Mouse (Mus musculus) hindbrain, embryonic 16.5 days (tissue): ENCODE measurements around the gene Marc1. TPM values are rescaled to one million over a fixed set of nuclear protein-coding genes. Genes with fewer than 3 reads are reported as not detected.
A peak's percentile ranks its signal among the peaks of the same experiment; 100 is the strongest.

ENCODE experiments used
- ATAC-seq: fragments of 200-750 bp; cut with Nextera tagmentation; 2 replicates; pipeline ENCODE4 v1.8.0; 2017; ENCODE audit warnings: moderate TSS enrichment, moderate library complexity
- H3K27ac ChIP-seq: fragments of 300-500 bp; sonication (generic); 2 replicates; pipeline ENCODE4 v1.5.1; 2014; ENCODE audit warnings: low read depth, mild to moderate bottlenecking, control low read depth, low read length, moderate library complexity
- H3K27me3 ChIP-seq: fragments of 300-500 bp; sonication (generic); replicated peaks from 2 replicates; pipeline ENCODE4 v1.6.1; 2014; ENCODE audit warnings: low read length; ENCODE audit not compliant: control insufficient read depth, insufficient read depth
- H3K36me3 ChIP-seq: fragments of 300-500 bp; sonication (generic); 2 replicates; pipeline ENCODE4 v1.6.1; 2014; ENCODE audit warnings: mild to moderate bottlenecking, low read length, moderate library complexity, mixed read lengths; ENCODE audit not compliant: control insufficient read depth, insufficient read depth
- H3K4me1 ChIP-seq: fragments of 300-500 bp; sonication (generic); 2 replicates; pipeline ENCODE4 v1.6.1; 2014; ENCODE audit warnings: low read depth, low read length; ENCODE audit not compliant: control insufficient read depth, insufficient read depth
- H3K4me2 ChIP-seq: fragments of 300-500 bp; sonication (generic); 2 replicates; pipeline ENCODE4 v1.6.1; 2014; ENCODE audit warnings: mild to moderate bottlenecking, low read length, control low read depth, moderate library complexity
- H3K4me3 ChIP-seq: fragments of 300-500 bp; sonication (generic); 2 replicates; pipeline ENCODE4 v1.5.1; 2014; ENCODE audit warnings: mild to moderate bottlenecking, low read length, control low read depth, moderate library complexity
- H3K9ac ChIP-seq: fragments of 300-500 bp; sonication (generic); 2 replicates; pipeline ENCODE4 v1.6.1; 2014; ENCODE audit warnings: low read depth, mild to moderate bottlenecking, control low read depth, low read length, moderate library complexity
- H3K9me3 ChIP-seq: fragments of 300-500 bp; sonication (generic); 2 replicates; pipeline ENCODE4 v1.6.1; 2014; ENCODE audit warnings: mild to moderate bottlenecking, low read length, moderate library complexity; ENCODE audit not compliant: control insufficient read depth
- WGBS: fragments of 180-500 bp; shearing (Covaris S2); extraction: QIAGEN DNeasy Blood & Tissue Kit; methylation state at CpG from one replicate; pipeline ENCODE4 v1.1.7; 2014; 5-methylcytosine and 5-hydroxymethylcytosine counted together
- polyA plus RNA-seq: library from polyadenylated mRNA; unstranded; fragments of >200 nt; fragmentation: Nextera tagmentation; extraction: Ambion mirVana; gene quantifications from 2 replicates; pipeline ENCODE4 v1.2.1, GENCODE M21; 2015

The Marc1 gene
- polyA plus RNA-seq, 1 experiment from 2014 or later = 0.24 TPM

DNA sequence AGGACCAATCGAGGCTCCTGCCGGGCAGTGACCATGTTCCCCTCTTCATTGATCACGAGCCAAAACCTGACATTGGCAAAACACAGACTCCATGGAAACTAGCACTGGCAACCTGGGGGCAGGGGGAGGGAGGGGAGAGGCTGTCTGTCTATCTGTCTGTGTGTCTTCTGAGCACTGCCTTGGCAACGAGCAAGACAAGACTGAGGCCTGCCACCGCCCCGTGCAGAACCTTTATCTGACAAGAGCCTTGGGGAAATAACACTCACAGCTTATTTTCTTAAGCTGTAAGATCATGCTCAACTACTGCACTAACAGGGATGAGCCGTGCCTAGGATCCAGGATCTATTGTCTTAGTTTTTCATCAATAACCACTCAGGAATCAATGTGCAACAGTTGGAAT, 4.0 kb downstream of the Marc1 start:
- H3K9ac ChIP-seq = no peak overlapping the region
- WGBS = 65% methylated on average over 7 of the region's 7 CpGs
- no peaks in the 10 kb centered on the region for H3K9me3 ChIP-seq
- ATAC-seq = no peak
- H3K4me3 ChIP-seq = no peak overlapping the region
- H3K27me3 ChIP-seq = peaks cover 7% of the 10 kb centered on the region; the same call in 1 of the 2 replicates
- no peak overlapping the region for H3K4me2 ChIP-seq
- no peaks in the 10 kb centered on the region for H3K36me3 ChIP-seq
- peaks cover 9% of the 10 kb centered on the region for H3K4me1 ChIP-seq
- H3K27ac ChIP-seq = no peak overlapping the region

DNA sequence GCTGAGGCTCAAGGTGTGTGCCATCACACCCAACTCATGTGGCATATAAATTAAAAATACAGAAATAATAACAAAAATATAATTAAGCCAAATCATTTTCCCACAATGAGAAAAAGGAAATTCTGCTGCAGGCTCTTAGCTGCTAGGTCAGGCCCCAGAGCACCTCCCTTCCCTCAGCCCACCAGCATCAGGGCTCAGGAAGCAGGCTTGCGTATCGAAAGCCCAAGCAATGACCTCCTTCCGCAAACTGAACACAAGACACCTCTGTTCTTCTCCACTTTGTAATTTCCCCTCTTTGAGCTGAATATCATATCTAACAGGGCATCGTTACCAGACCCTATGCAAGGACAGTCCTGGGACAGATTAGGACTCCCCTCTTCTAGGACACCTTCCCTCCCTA, 5.4 kb downstream of the Marc1 start:
- WGBS = 91% methylated on average over 4 of the region's 4 CpGs
- Histone ChIP-seq H3K27me3 (peaks cover 5% of the 10 kb centered on the region; the same call in 1 of the 2 replicates), H3K4me1 (peaks cover 4% of the 10 kb centered on the region), H3K4me3 (no peak overlapping the region), H3K9me3 (no peaks in the 10 kb centered on the region), H3K9ac (no peak overlapping the region), H3K36me3 (no peaks in the 10 kb centered on the region), H3K4me2 (no peak overlapping the region), H3K27ac (no peak overlapping the region)
- ATAC-seq = no peak

DNA sequence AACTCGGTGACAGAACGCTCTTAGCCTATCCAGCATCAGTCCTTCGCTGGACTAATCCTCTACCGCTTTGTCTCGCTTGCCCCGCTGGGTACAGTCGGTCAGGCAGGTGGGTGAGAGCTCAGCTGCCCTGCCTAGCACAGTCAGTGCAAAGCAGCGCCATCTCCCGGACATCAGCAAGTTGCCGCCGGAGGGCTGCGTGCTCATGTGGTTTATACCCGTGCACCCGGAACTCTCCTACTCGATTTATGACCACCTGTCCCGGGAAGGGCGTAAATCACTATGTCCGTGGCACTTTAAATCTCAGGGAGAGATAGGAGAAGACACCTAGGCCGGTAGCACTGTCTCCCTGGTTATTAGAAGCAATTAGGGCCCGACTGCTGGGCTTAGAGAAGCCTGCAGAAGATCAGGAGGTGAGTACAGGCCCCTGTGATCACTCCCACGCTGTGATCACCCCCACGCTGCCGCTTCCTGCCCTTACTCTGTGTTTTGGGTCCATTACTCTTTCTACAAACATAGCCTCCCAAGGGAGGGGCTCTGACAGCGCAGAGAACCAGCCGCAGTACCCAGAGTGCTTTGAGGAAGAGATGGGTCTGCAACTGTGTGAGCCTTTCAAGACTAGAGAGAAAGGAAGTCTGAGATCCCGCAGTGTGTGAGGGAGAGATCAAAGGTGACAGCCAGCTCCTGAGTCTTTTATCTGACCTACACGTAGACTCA, 17.8 kb downstream of the Marc1 start:
- no peak for ATAC-seq
- Histone ChIP-seq H3K36me3 (no peaks in the 10 kb centered on the region), H3K4me2 (peak overlapping the region; percentile 14), H3K9me3 (no peaks in the 10 kb centered on the region), H3K4me1 (peaks cover 4% of the 10 kb centered on the region; the same call in 1 of the 2 replicates), H3K9ac (peak overlapping the region; percentile 22; the same call in 1 of the 2 replicates), H3K27me3 (peaks cover 3% of the 10 kb centered on the region; the same call in 1 of the 2 replicates), H3K4me3 (no peak overlapping the region), H3K27ac (no peak overlapping the region)
- WGBS = 21% methylated on average over 27 of the region's 27 CpGs

DNA sequence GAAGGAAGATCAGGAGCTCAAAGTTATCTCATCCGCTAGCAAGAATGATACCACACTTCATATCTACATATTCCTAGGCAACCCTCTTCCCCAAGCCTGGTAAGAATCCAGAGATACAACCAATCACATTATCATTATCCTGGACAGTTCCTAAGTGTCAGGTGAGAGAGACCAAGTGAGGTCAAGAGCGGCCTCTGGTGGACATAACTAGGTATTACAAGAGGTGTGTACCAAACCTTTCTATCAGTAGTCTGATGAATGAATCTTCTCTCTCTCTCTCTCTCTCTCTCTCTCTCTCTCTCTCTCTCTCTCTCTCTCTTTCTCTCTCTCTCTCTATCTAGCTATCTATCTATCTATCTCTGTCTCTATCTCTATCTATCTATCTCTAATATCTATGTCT, 20.0 kb downstream of the Marc1 start:
- ATAC-seq = no peak
- no peak overlapping the region for H3K9ac ChIP-seq
- peaks cover 4% of the 10 kb centered on the region; the same call in 1 of the 2 replicates for H3K4me1 ChIP-seq
- no peak overlapping the region for H3K4me3 ChIP-seq
- H3K27ac ChIP-seq = no peak overlapping the region
- no peaks in the 10 kb centered on the region for H3K9me3 ChIP-seq
- peaks cover 3% of the 10 kb centered on the region; the same call in 1 of the 2 replicates for H3K27me3 ChIP-seq
- no peak overlapping the region for H3K4me2 ChIP-seq
- WGBS = 11% methylated on average over 2 of the region's 2 CpGs
- H3K36me3 ChIP-seq = no peaks in the 10 kb centered on the region

DNA sequence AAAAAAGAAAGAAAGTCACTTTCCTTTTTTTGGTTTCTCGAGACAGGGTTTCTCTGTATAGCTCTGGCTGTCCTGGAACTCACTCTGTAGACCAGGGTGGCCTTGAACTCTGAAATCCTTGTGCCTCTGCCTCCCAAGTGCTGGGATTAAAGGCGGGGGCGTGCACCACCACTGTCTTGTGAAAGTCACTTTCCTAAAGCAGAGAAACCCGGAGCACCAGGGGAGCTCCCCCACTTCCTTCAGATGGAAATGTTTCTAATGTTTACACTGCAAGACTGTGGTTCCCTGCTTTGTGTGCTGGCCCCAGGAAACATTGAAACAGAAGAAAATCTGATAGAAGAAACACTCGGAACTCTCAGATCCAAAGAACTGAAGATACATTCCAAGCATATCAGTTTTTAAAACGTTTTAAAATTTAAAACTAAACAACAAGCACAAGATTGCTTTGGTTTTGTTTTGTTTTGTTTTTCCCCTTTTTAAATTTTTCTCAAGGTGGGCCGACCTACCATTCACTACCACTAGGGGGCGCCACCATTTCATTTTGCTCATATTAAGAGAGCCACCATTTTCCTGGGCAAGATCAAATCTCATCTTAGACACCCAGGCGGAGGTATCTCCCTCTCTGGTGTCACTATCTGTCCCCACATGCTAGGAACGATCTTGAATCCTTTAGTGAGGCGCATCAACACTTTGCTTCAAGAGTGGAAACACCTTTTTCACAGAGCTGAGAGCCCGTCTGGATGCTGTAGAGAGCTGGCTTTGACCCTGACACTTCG, 24.5 kb downstream of the Marc1 start:
- no peak overlapping the region for H3K9ac ChIP-seq
- H3K36me3 ChIP-seq = no peaks in the 10 kb centered on the region
- H3K27ac ChIP-seq = no peak overlapping the region
- H3K9me3 ChIP-seq = no peaks in the 10 kb centered on the region
- no peak for ATAC-seq
- no peak overlapping the region for H3K4me3 ChIP-seq
- peaks cover 3% of the 10 kb centered on the region; the same call in 1 of the 2 replicates for H3K27me3 ChIP-seq
- WGBS = 75% methylated on average over 13 of the region's 13 CpGs
- no peak overlapping the region for H3K4me2 ChIP-seq
- H3K4me1 ChIP-seq = no peaks in the 10 kb centered on the region

DNA sequence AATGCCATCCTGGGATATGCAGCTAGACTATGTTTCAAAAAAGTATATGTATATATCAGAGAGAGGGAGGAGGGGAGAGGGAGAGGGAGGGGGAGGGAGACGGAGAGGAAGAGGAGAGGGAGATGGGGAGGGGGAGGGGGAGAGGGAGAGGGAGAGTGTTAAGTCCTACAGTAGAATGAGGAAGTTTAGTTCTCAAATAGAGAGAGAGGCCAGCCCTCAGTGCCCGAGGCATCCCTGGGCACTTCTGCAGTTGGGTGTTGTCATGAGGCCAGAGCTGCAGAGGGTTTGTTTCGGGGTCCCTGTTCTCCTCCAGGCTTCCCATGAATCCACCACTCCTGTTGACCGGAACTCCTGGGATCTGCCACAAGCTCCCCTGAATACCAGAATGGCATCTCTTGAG, 27.5 kb downstream of the Marc1 start:
- H3K9ac ChIP-seq = no peak overlapping the region
- no peaks in the 10 kb centered on the region for H3K4me1 ChIP-seq
- H3K4me3 ChIP-seq = no peak overlapping the region
- no peaks in the 10 kb centered on the region for H3K36me3 ChIP-seq
- ATAC-seq = no peak
- H3K9me3 ChIP-seq = no peaks in the 10 kb centered on the region
- no peaks in the 10 kb centered on the region for H3K27me3 ChIP-seq
- WGBS = 80% methylated on average over 4 of the region's 4 CpGs
- no peak overlapping the region for H3K4me2 ChIP-seq
- H3K27ac ChIP-seq = no peak overlapping the region

DNA sequence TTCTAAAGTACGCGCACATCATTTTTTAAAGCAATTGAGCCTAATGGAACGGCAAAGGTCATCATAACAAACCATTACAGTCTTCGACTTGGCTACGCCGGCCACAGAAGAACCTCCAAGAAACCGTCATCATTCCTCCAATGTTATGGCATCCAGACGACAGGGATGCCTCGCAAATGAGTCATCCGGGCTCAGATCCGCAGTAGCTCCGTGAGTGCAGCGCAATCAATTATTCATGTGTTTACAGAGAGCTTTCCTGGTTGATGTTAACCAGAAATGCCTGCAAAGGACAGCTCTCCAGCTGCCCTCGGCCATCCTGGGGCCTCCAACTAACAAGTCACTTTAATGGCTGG, 29.0 kb downstream of the Marc1 start:
- 80% methylated on average over 14 of the region's 14 CpGs for WGBS
- Histone ChIP-seq H3K27ac (no peak overlapping the region), H3K9me3 (no peaks in the 10 kb centered on the region), H3K4me3 (no peak overlapping the region), H3K36me3 (no peaks in the 10 kb centered on the region), H3K4me1 (no peaks in the 10 kb centered on the region), H3K4me2 (no peak overlapping the region), H3K27me3 (no peaks in the 10 kb centered on the region), H3K9ac (no peak overlapping the region)
- no peak for ATAC-seq

DNA sequence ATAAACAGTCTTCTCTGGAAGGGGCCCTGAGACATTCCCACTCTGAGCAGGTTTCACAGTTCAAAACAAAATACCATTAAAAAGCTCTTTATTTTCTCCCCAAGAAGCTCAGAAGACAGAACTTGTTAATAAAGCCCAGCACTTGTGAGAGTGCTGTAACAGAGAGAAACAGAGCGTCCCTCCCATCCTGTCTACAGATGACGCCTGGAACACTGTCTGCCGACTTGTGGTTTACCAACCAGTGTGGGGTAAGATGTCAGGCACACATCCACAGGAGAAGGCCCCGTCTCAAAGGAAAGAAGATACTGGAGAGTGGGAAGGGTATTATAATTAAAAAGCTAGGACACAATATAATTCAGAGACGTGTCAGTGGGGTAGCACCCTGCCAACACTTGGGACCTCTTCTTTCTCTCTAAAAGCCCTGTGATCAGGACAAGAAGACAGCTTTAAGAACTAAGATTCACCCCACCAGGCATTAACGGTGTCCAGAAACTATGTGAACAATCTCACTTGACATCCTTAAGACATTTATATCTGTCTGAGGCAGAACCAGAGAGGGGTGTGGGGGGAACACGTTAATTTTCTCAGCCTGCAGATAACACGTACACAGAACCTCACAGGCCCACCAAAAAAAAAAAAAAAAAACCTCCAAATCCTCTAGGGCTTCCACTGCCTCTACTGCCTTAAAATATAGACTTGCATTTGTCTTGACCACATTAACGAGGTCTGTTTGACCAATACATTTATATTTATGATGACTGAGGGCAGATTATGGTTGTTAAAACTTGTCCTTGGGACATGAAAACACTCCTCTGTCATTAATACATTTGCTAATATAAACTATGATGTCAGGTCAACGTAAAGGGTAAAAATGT, 29.6 kb downstream of the Marc1 start:
- Histone ChIP-seq H3K9ac (no peak overlapping the region), H3K4me2 (no peak overlapping the region), H3K27ac (no peak overlapping the region), H3K9me3 (no peaks in the 10 kb centered on the region), H3K4me3 (no peak overlapping the region), H3K27me3 (no peaks in the 10 kb centered on the region), H3K36me3 (no peaks in the 10 kb centered on the region), H3K4me1 (no peaks in the 10 kb centered on the region)
- 85% methylated on average over 10 of the region's 10 CpGs for WGBS
- no peak for ATAC-seq

DNA sequence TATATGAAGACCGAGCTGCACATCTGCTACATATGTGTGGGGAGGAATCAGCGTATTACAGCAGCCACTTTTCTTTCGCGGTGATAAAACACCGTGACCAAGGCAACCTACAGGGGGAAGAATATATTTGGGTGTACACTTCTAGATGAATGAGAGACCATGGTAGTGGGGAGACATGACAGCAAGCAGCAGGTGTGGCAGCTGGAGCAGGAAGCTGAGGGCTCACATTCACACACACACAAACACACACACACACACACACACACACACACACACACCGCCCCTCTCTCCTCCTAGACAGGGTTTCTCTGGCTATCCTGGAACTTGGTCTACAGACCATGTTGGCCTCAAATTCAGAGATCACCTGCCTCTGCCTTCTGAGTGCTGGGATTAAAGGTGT, 33.0 kb downstream of the Marc1 start:
- H3K9ac ChIP-seq = no peak overlapping the region
- no peak overlapping the region for H3K27ac ChIP-seq
- no peak overlapping the region for H3K4me3 ChIP-seq
- no peaks in the 10 kb centered on the region for H3K36me3 ChIP-seq
- H3K4me2 ChIP-seq = no peak overlapping the region
- H3K27me3 ChIP-seq = no peaks in the 10 kb centered on the region
- no peak for ATAC-seq
- H3K4me1 ChIP-seq = no peaks in the 10 kb centered on the region
- H3K9me3 ChIP-seq = no peaks in the 10 kb centered on the region
- WGBS = 91% methylated on average over 6 of the region's 6 CpGs
